Mouse (Mus musculus) stomach, embryonic 15.5 days (tissue): ENCODE results near the gene Diaph3. TPM values are rescaled to one million over a fixed set of nuclear protein-coding genes. Genes with fewer than 3 reads are reported as not detected.

Source experiments
- ATAC-seq: fragments of 200-750 bp; cut with Nextera tagmentation; 2 replicates; pipeline ENCODE4 v1.8.0; 2017; ENCODE audit warnings: low read depth, moderate number of reproducible peaks, moderate TSS enrichment; ENCODE audit not compliant: insufficient read depth, low FRiP score
- H3K27ac ChIP-seq: fragments of 300-500 bp; sonication (generic); 2 replicates; pipeline ENCODE4 v1.5.1; 2015; ENCODE audit warnings: mild to moderate bottlenecking, inconsistent platforms
- H3K27me3 ChIP-seq: fragments of 300-500 bp; sonication (generic); replicated peaks from 2 replicates; pipeline ENCODE4 v1.6.1; 2015; ENCODE audit warnings: inconsistent platforms
- H3K36me3 ChIP-seq: fragments of 300-500 bp; sonication (generic); 2 replicates; pipeline ENCODE4 v1.6.1; 2015; ENCODE audit warnings: inconsistent platforms
- H3K4me1 ChIP-seq: fragments of 300-500 bp; sonication (generic); 2 replicates; pipeline ENCODE4 v1.6.1; 2015; ENCODE audit warnings: inconsistent platforms
- H3K4me2 ChIP-seq: fragments of 300-500 bp; sonication (generic); 2 replicates; pipeline ENCODE4 v1.6.1; 2015; ENCODE audit warnings: mild to moderate bottlenecking, inconsistent platforms
- H3K4me3 ChIP-seq: fragments of 300-500 bp; sonication (generic); replicated peaks from 2 replicates; pipeline ENCODE4 v1.5.1; 2015; ENCODE audit warnings: inconsistent platforms
- H3K9ac ChIP-seq: fragments of 300-500 bp; sonication (generic); 2 replicates; pipeline ENCODE4 v1.6.1; 2015; ENCODE audit warnings: inconsistent platforms
- H3K9me3 ChIP-seq: fragments of 300-500 bp; sonication (generic); 2 replicates; pipeline ENCODE4 v1.6.1; 2016; ENCODE audit warnings: inconsistent platforms
- WGBS: fragments of 180-500 bp; shearing (Covaris S2); methylation state at CpG from one replicate; pipeline ENCODE4 v1.1.7; 2015; 5-methylcytosine and 5-hydroxymethylcytosine counted together
- polyA plus RNA-seq: library from polyadenylated mRNA; unstranded; fragments of >200 nt; fragmentation: Nextera tagmentation; extraction: Ambion mirVana; gene quantifications from 2 replicates; pipeline ENCODE4 v1.2.1, GENCODE M21; 2015

The Diaph3 gene
- polyA plus RNA-seq: 10.9 and 12.8 TPM in 2 replicates

- Histone ChIP-seq H3K4me1 (no peaks in the 10 kb centered on the region), H3K27me3 (no peaks in the 10 kb centered on the region), H3K36me3 (no peaks in the 10 kb centered on the region), H3K9ac (peak within 1 kb of the TSS; percentile 61), H3K4me3 (peak within 1 kb of the TSS; percentile 85), H3K9me3 (no peaks in the 10 kb centered on the region), H3K27ac (peak within 1 kb of the TSS; percentile 61), H3K4me2 (peak within 1 kb of the TSS; percentile 80)
- ATAC-seq: peak; percentile 99
- 0% methylated on average over 43 of the region's 43 CpGs for WGBS
Measured at GRCm38 (mm10) chr14:87140963-87141486, at the start of gene Diaph3. Diaph3 (minus strand) TSS chr14:87141235.

- WGBS: 66% methylated on average over 4 of the region's 4 CpGs
- Histone ChIP-seq H3K36me3 (no peaks in the 10 kb centered on the region), H3K9me3 (no peaks in the 10 kb centered on the region), H3K9ac (no peak overlapping the region), H3K4me3 (no peak overlapping the region), H3K27ac (no peak overlapping the region), H3K4me2 (no peak overlapping the region), H3K4me1 (no peaks in the 10 kb centered on the region), H3K27me3 (no peaks in the 10 kb centered on the region)
- no peak for ATAC-seq
Measured at GRCm38 (mm10) chr14:87190685-87191084, 49.6 kb upstream of the Diaph3 start.

- ATAC-seq: peak; percentile 53; the same call in 1 of the 2 replicates
- no peak overlapping the region for H3K27ac ChIP-seq
- no peak overlapping the region for H3K4me2 ChIP-seq
- H3K9ac ChIP-seq: no peak overlapping the region
- H3K36me3 ChIP-seq: no peaks in the 10 kb centered on the region
- no peaks in the 10 kb centered on the region for H3K4me1 ChIP-seq
- H3K4me3 ChIP-seq: no peak overlapping the region
- 84% methylated on average over 6 of the region's 6 CpGs for WGBS
- H3K27me3 ChIP-seq: no peaks in the 10 kb centered on the region
- H3K9me3 ChIP-seq: no peaks in the 10 kb centered on the region
Measured at GRCm38 (mm10) chr14:87171577-87171976, 30.5 kb upstream of the Diaph3 start.

GRCm38 (mm10) chr14:87169151-87169550 lies 28.1 kb upstream of the Diaph3 start:
- H3K9me3 ChIP-seq: no peaks in the 10 kb centered on the region
- no peak overlapping the region for H3K4me2 ChIP-seq
- H3K4me1 ChIP-seq: no peaks in the 10 kb centered on the region
- no peak for ATAC-seq
- no peaks in the 10 kb centered on the region for H3K27me3 ChIP-seq
- no peaks in the 10 kb centered on the region for H3K36me3 ChIP-seq
- WGBS: 51% methylated on average over 1 of the region's 1 CpGs
- H3K4me3 ChIP-seq: no peak overlapping the region
- H3K9ac ChIP-seq: no peak overlapping the region
- no peak overlapping the region for H3K27ac ChIP-seq

- Histone ChIP-seq H3K9me3 (no peaks in the 10 kb centered on the region), H3K27ac (no peak overlapping the region), H3K4me1 (no peaks in the 10 kb centered on the region), H3K36me3 (no peaks in the 10 kb centered on the region), H3K27me3 (no peaks in the 10 kb centered on the region), H3K4me2 (no peak overlapping the region), H3K4me3 (no peak overlapping the region), H3K9ac (no peak overlapping the region)
- 82% methylated on average over 9 of the region's 9 CpGs for WGBS
- ATAC-seq: no peak
Measured at GRCm38 (mm10) chr14:87155621-87156238, 14.7 kb upstream of the Diaph3 start.

DNA sequence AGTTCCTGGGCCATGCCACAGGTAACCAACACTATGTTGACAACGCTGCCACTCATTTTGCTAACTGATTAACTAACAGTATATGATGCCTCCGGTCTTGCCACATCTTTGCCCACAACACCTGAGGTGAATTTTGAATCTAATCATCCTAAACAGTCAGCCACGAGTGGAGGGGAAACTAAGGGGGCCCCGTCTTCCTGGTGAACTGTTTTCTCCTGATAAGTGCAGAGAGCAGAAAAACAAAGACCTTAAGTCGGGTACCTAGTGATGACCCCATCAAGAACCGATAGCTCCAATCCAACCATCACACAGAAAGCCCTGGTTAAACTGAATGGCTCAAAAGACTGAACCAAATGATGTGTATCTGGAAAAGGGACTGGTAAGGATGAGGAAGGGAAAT lies 8.6 kb upstream of the Diaph3 start:
- H3K4me2 ChIP-seq: no peak overlapping the region
- H3K4me3 ChIP-seq: no peak overlapping the region
- no peaks in the 10 kb centered on the region for H3K9me3 ChIP-seq
- H3K36me3 ChIP-seq: no peaks in the 10 kb centered on the region
- H3K27me3 ChIP-seq: no peaks in the 10 kb centered on the region
- H3K9ac ChIP-seq: no peak overlapping the region
- no peak for ATAC-seq
- 75% methylated on average over 6 of the region's 6 CpGs for whole genome bisulfite sequencing
- no peaks in the 10 kb centered on the region for H3K4me1 ChIP-seq
- H3K27ac ChIP-seq: no peak overlapping the region

GRCm38 (mm10) chr14:87146704-87147103 lies 5.7 kb upstream of the Diaph3 start:
- no peak overlapping the region for H3K9ac ChIP-seq
- no peaks in the 10 kb centered on the region for H3K36me3 ChIP-seq
- peak; percentile 83 for ATAC-seq
- H3K4me2 ChIP-seq: no peak overlapping the region
- no peak overlapping the region for H3K4me3 ChIP-seq
- H3K9me3 ChIP-seq: no peaks in the 10 kb centered on the region
- WGBS: 50% methylated on average over 3 of the region's 3 CpGs
- H3K27me3 ChIP-seq: no peaks in the 10 kb centered on the region
- no peak overlapping the region for H3K27ac ChIP-seq
- no peaks in the 10 kb centered on the region for H3K4me1 ChIP-seq

GRCm38 (mm10) chr14:87145351-87145750 lies 4.3 kb upstream of the Diaph3 start:
- H3K4me1 ChIP-seq: no peaks in the 10 kb centered on the region
- H3K27me3 ChIP-seq: no peaks in the 10 kb centered on the region
- no peaks in the 10 kb centered on the region for H3K9me3 ChIP-seq
- no peak overlapping the region for H3K4me2 ChIP-seq
- no peak for ATAC-seq
- no peak overlapping the region for H3K27ac ChIP-seq
- H3K9ac ChIP-seq: no peak overlapping the region
- no peaks in the 10 kb centered on the region for H3K36me3 ChIP-seq
- no peak overlapping the region for H3K4me3 ChIP-seq
- 80% methylated on average over 3 of the region's 3 CpGs for WGBS

- H3K27me3 ChIP-seq: no peaks in the 10 kb centered on the region
- ATAC-seq: no peak
- H3K4me3 ChIP-seq: peak overlapping the region; percentile 85
- peak overlapping the region; percentile 80 for H3K4me2 ChIP-seq
- H3K36me3 ChIP-seq: no peaks in the 10 kb centered on the region
- no peaks in the 10 kb centered on the region for H3K4me1 ChIP-seq
- no peaks in the 10 kb centered on the region for H3K9me3 ChIP-seq
- H3K27ac ChIP-seq: no peak overlapping the region
- no peak overlapping the region for H3K9ac ChIP-seq
- WGBS: 78% methylated on average over 11 of the region's 11 CpGs
Measured at GRCm38 (mm10) chr14:87141777-87142176, 742 bp upstream of the Diaph3 start.

DNA sequence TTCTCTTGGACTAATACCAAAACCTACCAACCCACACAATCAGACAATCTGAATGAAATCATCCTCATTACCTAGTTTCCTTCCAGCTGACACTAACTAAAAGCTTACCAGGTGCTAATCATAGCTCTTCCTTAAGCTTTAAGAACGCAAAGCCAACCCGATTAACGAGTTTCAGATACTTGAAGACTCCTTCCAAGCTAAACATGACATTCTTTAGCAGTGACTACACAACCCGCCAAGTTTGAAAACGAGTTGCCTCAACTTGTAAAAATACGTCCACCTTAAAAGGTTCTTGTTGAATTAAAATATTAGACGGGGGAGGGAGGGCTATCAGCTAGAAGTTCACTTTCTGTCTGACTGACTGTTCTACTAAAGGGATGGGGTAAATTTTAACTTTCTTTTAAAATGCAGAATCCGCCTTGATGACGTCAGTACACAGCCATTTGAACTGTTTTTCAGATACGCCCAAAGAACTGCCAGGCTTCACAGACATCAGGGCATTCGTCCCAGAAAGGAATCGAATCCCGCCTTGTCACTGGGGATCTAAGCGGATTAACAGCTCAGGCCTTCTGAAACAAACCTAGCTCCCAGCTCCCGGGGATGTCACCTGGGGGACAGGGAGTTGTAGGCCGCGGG lies 590 bp downstream of the Diaph3 start:
- H3K4me3 ChIP-seq: peak overlapping the region; percentile 85
- H3K27me3 ChIP-seq: no peaks in the 10 kb centered on the region
- H3K9ac ChIP-seq: peak overlapping the region; percentile 61
- H3K27ac ChIP-seq: peak overlapping the region; percentile 61; the same call in 1 of the 2 replicates
- WGBS: under 1% methylated on average over 17 of the region's 17 CpGs
- peak overlapping the region; percentile 80 for H3K4me2 ChIP-seq
- H3K9me3 ChIP-seq: no peaks in the 10 kb centered on the region
- no peaks in the 10 kb centered on the region for H3K36me3 ChIP-seq
- ATAC-seq: peak; percentile 30
- no peaks in the 10 kb centered on the region for H3K4me1 ChIP-seq

DNA sequence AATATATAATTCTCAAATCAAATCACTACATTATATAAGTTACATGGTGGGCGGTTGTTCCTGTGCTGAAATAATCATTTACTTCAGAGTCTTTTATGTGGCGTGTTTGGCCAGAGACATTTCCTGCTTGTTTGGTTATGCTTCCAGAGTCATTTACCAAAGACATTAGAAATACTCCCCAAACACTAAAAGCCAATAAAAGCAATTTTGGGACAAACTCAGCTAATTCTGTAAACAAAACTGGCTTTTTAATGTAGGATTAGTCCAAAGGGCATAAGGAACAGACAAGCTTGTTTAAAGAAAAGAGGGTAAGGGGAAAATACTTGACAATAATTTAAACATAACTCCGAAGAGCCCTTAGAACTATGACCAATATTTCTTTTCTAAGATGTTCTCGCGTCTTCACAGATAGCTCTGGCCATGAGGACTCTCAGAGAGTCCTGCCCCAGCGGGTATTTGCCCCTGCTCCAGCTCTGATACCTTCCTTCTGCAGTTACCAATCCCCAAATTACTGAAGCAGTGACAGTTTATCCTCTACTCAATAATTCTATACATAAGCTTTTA lies 14.9 kb downstream of the Diaph3 start:
- Histone ChIP-seq H3K27me3 (no peaks in the 10 kb centered on the region), H3K4me3 (no peak overlapping the region), H3K4me1 (no peaks in the 10 kb centered on the region), H3K4me2 (no peak overlapping the region), H3K27ac (no peak overlapping the region), H3K36me3 (no peaks in the 10 kb centered on the region), H3K9me3 (no peaks in the 10 kb centered on the region), H3K9ac (no peak overlapping the region)
- WGBS: 51% methylated on average over 6 of the region's 6 CpGs
- no peak for ATAC-seq

DNA sequence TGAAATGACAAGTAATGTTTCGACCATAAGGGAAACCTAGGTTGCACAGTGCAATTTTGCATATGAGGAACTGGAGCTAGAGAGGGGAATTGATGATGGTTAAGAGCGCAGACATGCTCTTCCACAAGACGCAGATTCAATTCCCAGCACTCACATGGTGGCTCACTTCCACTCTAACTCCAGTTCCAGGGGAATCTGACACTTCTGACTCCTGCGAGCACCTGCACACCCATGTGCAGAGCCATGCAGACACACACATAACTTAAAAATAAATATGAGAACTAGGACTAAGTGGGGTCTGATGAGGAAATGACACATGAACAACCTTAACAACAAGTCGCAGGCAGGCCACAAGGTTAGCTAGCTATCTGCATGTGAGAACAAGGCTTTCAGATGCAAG lies 15.5 kb downstream of the Diaph3 start:
- Histone ChIP-seq H3K27me3 (no peaks in the 10 kb centered on the region), H3K9ac (no peak overlapping the region), H3K4me2 (no peak overlapping the region), H3K36me3 (no peaks in the 10 kb centered on the region), H3K4me1 (no peaks in the 10 kb centered on the region), H3K27ac (peak overlapping the region; percentile 36; the same call in 1 of the 2 replicates), H3K9me3 (no peaks in the 10 kb centered on the region), H3K4me3 (no peak overlapping the region)
- no peak for ATAC-seq
- WGBS: 77% methylated on average over 5 of the region's 5 CpGs
